Mouse (Mus musculus): ENCODE results near the gene Lgals3bp. TPM values are rescaled to one million over a fixed set of nuclear protein-coding genes. Genes with fewer than 3 reads are reported as not detected.
A peak's percentile ranks its signal among the peaks of the same experiment; 100 is the strongest.

Gene Lgals3bp
- polyA plus RNA-seq, 1 experiment: 88.8 TPM

- Histone ChIP-seq H3K4me3 (ENCODE audit: insufficient read depth, low read depth, low read length) (no peak overlapping the region), H3K27ac (replicated peaks; ENCODE audit: low read depth, low read length) (no peak overlapping the region), H3K4me1 (ENCODE audit: control insufficient read depth, insufficient read depth, insufficient read length, low read length) (0 out of 2 replicates have a peak, but pooled peaks cover 2% of the 10 kb centered on the region)
Measured at GRCm38 (mm10) chr11:118369251-118369650, 32.6 kb downstream of the Lgals3bp start.

- no peak overlapping the region for H3K27ac ChIP-seq (replicated peaks; ENCODE audit: low read depth, low read length)
- H3K4me1 ChIP-seq (ENCODE audit: control insufficient read depth, insufficient read depth, insufficient read length, low read length): peaks cover 8% of the 10 kb centered on the region; the same call in 1 of the 2 replicates
- no peak overlapping the region for H3K4me3 ChIP-seq (ENCODE audit: insufficient read depth, low read depth, low read length)
Measured at GRCm38 (mm10) chr11:118368330-118368729, 33.6 kb downstream of the Lgals3bp start.

GRCm38 (mm10) chr11:118366559-118366958 lies 35.3 kb downstream of the Lgals3bp start:
- no peak overlapping the region for H3K4me3 ChIP-seq (ENCODE audit: insufficient read depth, low read depth, low read length)
- H3K4me1 ChIP-seq (ENCODE audit: control insufficient read depth, insufficient read depth, insufficient read length, low read length): peaks cover 8% of the 10 kb centered on the region; the same call in 1 of the 2 replicates
- no peak overlapping the region for H3K27ac ChIP-seq (replicated peaks; ENCODE audit: low read depth, low read length)

GRCm38 (mm10) chr11:118366108-118366507 lies 35.8 kb downstream of the Lgals3bp start:
- Histone ChIP-seq H3K4me3 (ENCODE audit: insufficient read depth, low read depth, low read length) (no peak overlapping the region), H3K27ac (replicated peaks; ENCODE audit: low read depth, low read length) (no peak overlapping the region), H3K4me1 (ENCODE audit: control insufficient read depth, insufficient read depth, insufficient read length, low read length) (peaks cover 8% of the 10 kb centered on the region; the same call in 1 of the 2 replicates)

GRCm38 (mm10) chr11:118365171-118365570 lies 36.7 kb downstream of the Lgals3bp start:
- Histone ChIP-seq H3K4me1 (ENCODE audit: control insufficient read depth, insufficient read depth, insufficient read length, low read length) (peaks cover 8% of the 10 kb centered on the region; the same call in 1 of the 2 replicates), H3K4me3 (ENCODE audit: insufficient read depth, low read depth, low read length) (no peak overlapping the region), H3K27ac (replicated peaks; ENCODE audit: low read depth, low read length) (0 out of 2 replicates have a peak overlapping the region, but pooled peaks have one; percentile 21)

- peak overlapping the region; percentile 88; the same call in 1 of the 2 replicates for H3K27ac ChIP-seq (replicated peaks; ENCODE audit: low read depth, low read length)
- H3K4me1 ChIP-seq (ENCODE audit: control insufficient read depth, insufficient read depth, insufficient read length, low read length): peaks cover 8% of the 10 kb centered on the region; the same call in 1 of the 2 replicates
Measured at GRCm38 (mm10) chr11:118364021-118364420, 37.9 kb downstream of the Lgals3bp start.

GRCm38 (mm10) chr11:118362971-118363518 lies 38.8 kb downstream of the Lgals3bp start:
- Histone ChIP-seq H3K27ac (replicated peaks; ENCODE audit: low read depth, low read length) (peak overlapping the region; percentile 88), H3K4me1 (ENCODE audit: control insufficient read depth, insufficient read depth, insufficient read length, low read length) (peaks cover 8% of the 10 kb centered on the region; the same call in 1 of the 2 replicates), H3K4me3 (ENCODE audit: insufficient read depth, low read depth, low read length) (peak overlapping the region; percentile 4; the same call in 1 of the 2 replicates)

More at GRCm38 (mm10) chr11:118364021-118364420, 37.9 kb downstream of the Lgals3bp start:
- H3K4me3 ChIP-seq (ENCODE audit: insufficient read depth, low read depth, low read length): no peak overlapping the region

- Histone ChIP-seq H3K4me1 (ENCODE audit: control insufficient read depth, insufficient read depth, insufficient read length, low read length) (peaks cover 8% of the 10 kb centered on the region; the same call in 1 of the 2 replicates), H3K27ac (replicated peaks; ENCODE audit: low read depth, low read length) (peak overlapping the region; percentile 53), H3K4me3 (ENCODE audit: insufficient read depth, low read depth, low read length) (no peak overlapping the region)
Measured at GRCm38 (mm10) chr11:118362501-118362900, 39.4 kb downstream of the Lgals3bp start.

GRCm38 (mm10) chr11:118360907-118361341 lies 41.0 kb downstream of the Lgals3bp start:
- peaks cover 8% of the 10 kb centered on the region; the same call in 1 of the 2 replicates for H3K4me1 ChIP-seq (ENCODE audit: control insufficient read depth, insufficient read depth, insufficient read length, low read length)
- 0 out of 2 replicates have a peak overlapping the region, but pooled peaks have one; percentile 11 for H3K27ac ChIP-seq (replicated peaks; ENCODE audit: low read depth, low read length)
- no peak overlapping the region for H3K4me3 ChIP-seq (ENCODE audit: insufficient read depth, low read depth, low read length)

- Histone ChIP-seq H3K4me1 (ENCODE audit: control insufficient read depth, insufficient read depth, insufficient read length, low read length) (peaks cover 8% of the 10 kb centered on the region; the same call in 1 of the 2 replicates), H3K4me3 (ENCODE audit: insufficient read depth, low read depth, low read length) (no peak overlapping the region), H3K27ac (replicated peaks; ENCODE audit: low read depth, low read length) (peak overlapping the region; percentile 11; the same call in 1 of the 2 replicates)
Measured at GRCm38 (mm10) chr11:118360491-118360890, 41.4 kb downstream of the Lgals3bp start.

- H3K4me1 ChIP-seq (ENCODE audit: control insufficient read depth, insufficient read depth, insufficient read length, low read length): no peaks in the 10 kb centered on the region
- H3K27ac ChIP-seq (replicated peaks; ENCODE audit: low read depth, low read length): peak within 1 kb of the TSS; percentile 15; the same call in 1 of the 2 replicates
- peak within 1 kb of the TSS; percentile 74 for H3K4me3 ChIP-seq (ENCODE audit: insufficient read depth, low read depth, low read length)
Measured at GRCm38 (mm10) chr11:118355640-118356039, 46.3 kb downstream of the Lgals3bp start, which contains the start of gene Timp2. Gene Timp2, minus strand, starts transcription at chr11:118355740.

GRCm38 (mm10) chr11:118355205-118355604 lies 46.7 kb downstream of the Lgals3bp start:
- Histone ChIP-seq H3K4me3 (ENCODE audit: insufficient read depth, low read depth, low read length) (peak overlapping the region; percentile 74), H3K27ac (replicated peaks; ENCODE audit: low read depth, low read length) (peak overlapping the region; percentile 15; the same call in 1 of the 2 replicates), H3K4me1 (ENCODE audit: control insufficient read depth, insufficient read depth, insufficient read length, low read length) (no peaks in the 10 kb centered on the region)

- Histone ChIP-seq H3K27ac (replicated peaks; ENCODE audit: low read depth, low read length) (no peak overlapping the region), H3K4me1 (ENCODE audit: control insufficient read depth, insufficient read depth, insufficient read length, low read length) (no peaks in the 10 kb centered on the region), H3K4me3 (ENCODE audit: insufficient read depth, low read depth, low read length) (peak overlapping the region; percentile 74)
Measured at GRCm38 (mm10) chr11:118354636-118355191, 47.2 kb downstream of the Lgals3bp start.

- peak overlapping the region; percentile 31 for H3K27ac ChIP-seq (replicated peaks; ENCODE audit: low read depth, low read length)
- no peak overlapping the region for H3K4me3 ChIP-seq (ENCODE audit: insufficient read depth, low read depth, low read length)
- peaks cover 4% of the 10 kb centered on the region; the same call in 1 of the 2 replicates for H3K4me1 ChIP-seq (ENCODE audit: control insufficient read depth, insufficient read depth, insufficient read length, low read length)
Measured at GRCm38 (mm10) chr11:118349494-118349893, 52.4 kb downstream of the Lgals3bp start.

- H3K4me3 ChIP-seq (ENCODE audit: insufficient read depth, low read depth, low read length): no peak overlapping the region
- peaks cover 4% of the 10 kb centered on the region; the same call in 1 of the 2 replicates for H3K4me1 ChIP-seq (ENCODE audit: control insufficient read depth, insufficient read depth, insufficient read length, low read length)
- H3K27ac ChIP-seq (replicated peaks; ENCODE audit: low read depth, low read length): peak overlapping the region; percentile 31
Measured at GRCm38 (mm10) chr11:118348877-118349276, 53.0 kb downstream of the Lgals3bp start.
